Mouse (Mus musculus) spleen, postnatal 14 days (tissue): ENCODE measurements around the gene D7Ertd443e.
A peak's percentile ranks its signal among the peaks of the same experiment; 100 is the strongest.

Source experiments
- DNase-seq, 2 experiments: peaks; one replicate each; pipeline ENCODE4 v3.0.0; 2021 to 2022; ENCODE audit warnings: low spot score in 2 of 2

D7Ertd443e gene

GRCm38 (mm10) chr7:134227773-134228455 is 157.5 kb downstream of the D7Ertd443e start:
- DNase-seq = no peak

- DNase-seq = no peak
Observed at GRCm38 (mm10) chr7:134227101-134227500, 158.4 kb downstream of the D7Ertd443e start.

DNA sequence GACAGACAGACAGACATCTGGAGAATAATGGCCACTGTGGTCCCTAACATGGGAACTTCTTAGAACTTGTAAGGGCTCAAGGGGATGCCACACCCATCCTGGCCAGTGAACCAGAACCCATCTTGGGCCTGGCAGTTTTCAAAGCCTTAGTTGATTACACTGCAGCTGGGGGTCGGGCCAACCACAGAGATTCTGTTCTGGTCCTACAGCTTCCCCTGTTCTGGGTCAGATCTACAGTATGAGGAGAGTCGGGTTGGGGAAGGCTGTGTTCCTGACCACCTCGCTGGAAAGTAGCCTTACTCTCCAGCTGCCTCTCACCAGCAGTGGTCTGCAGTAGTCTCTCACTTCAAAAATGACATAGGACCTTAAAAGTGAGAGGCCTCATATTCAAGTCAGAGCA is 159.2 kb downstream of the D7Ertd443e start:
- DNase-seq = no peak

- no peak for DNase-seq
Observed at GRCm38 (mm10) chr7:134224741-134225612, 160.5 kb downstream of the D7Ertd443e start.

DNA sequence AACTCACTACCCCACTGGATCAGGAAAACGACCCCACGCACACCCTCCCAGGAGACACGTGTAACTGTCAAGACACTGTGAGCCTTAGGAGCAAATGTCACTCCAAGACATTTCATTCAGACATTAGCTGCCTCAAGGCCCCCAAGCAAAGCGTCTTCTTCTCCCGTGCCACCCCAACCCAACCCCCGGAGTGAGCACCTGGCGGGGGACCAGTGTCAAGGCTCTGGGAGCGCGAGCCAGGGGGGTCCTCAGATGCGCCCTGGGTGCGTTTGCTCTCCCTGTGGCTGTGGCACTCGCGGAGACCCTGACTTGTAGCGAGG is 161.1 kb downstream of the D7Ertd443e start:
- no peak for DNase-seq

GRCm38 (mm10) chr7:134223444-134224161 is 161.9 kb downstream of the D7Ertd443e start:
- peak in 1 of 2 experiments; percentile 25 for DNase-seq
